Mouse (Mus musculus): ENCODE results near the gene Foxj3.
"Not testable (repeated sequence)": the region's sequence is repeated elsewhere in the genome, so short reads cannot be mapped to it uniquely, and the experiment has no call there.

- TF ChIP-seq CTCF (IDR thresholded peaks at IDR 0.05; ENCODE audit: extremely low read depth, insufficient read length, insufficient replicate concordance, low read depth, low read length); POLR2A (IDR thresholded peaks at IDR 0.05; ENCODE audit: low read depth, low read length): not testable (repeated sequence)
Observed at GRCm38 (mm10) chr4:119628363-119628762, 91.6 kb downstream of the Foxj3 start.

Data from small intestine, adult 2 months (tissue).